Mouse (Mus musculus) forebrain, embryonic 12.5 days (tissue): ENCODE measurements around the gene Dusp10. TPM values are rescaled to one million over a fixed set of nuclear protein-coding genes. Genes with fewer than 3 reads are reported as not detected.
A peak's percentile ranks its signal among the peaks of the same experiment; 100 is the strongest.

Experiments used
- ATAC-seq: fragments of 200-750 bp; cut with Nextera tagmentation; 2 replicates; pipeline ENCODE4 v1.8.0; 2017; ENCODE audit warnings: moderate TSS enrichment; ENCODE audit not compliant: low FRiP score
- H3K27ac ChIP-seq: fragments of 300-500 bp; sonication (generic); 2 replicates; pipeline ENCODE4 v1.5.1; 2016; ENCODE audit warnings: mild to moderate bottlenecking
- H3K27me3 ChIP-seq: fragments of 300-500 bp; sonication (generic); 2 replicates; pipeline ENCODE4 v1.6.1; 2016; ENCODE audit warnings: mild to moderate bottlenecking
- H3K36me3 ChIP-seq: fragments of 300-500 bp; sonication (generic); replicated peaks from 2 replicates; pipeline ENCODE4 v1.6.1; 2016; ENCODE audit warnings: mild to moderate bottlenecking
- H3K4me1 ChIP-seq: fragments of 300-500 bp; sonication (generic); 2 replicates; pipeline ENCODE4 v1.6.1; 2016
- H3K4me2 ChIP-seq: fragments of 300-500 bp; sonication (generic); 2 replicates; pipeline ENCODE4 v1.6.1; 2016; ENCODE audit warnings: mild to moderate bottlenecking, moderate library complexity
- H3K4me3 ChIP-seq: fragments of 300-500 bp; sonication (generic); replicated peaks from 2 replicates; pipeline ENCODE4 v1.5.1; 2016; ENCODE audit warnings: mild to moderate bottlenecking
- H3K9ac ChIP-seq: fragments of 300-500 bp; sonication (generic); 2 replicates; pipeline ENCODE4 v1.6.1; 2016; ENCODE audit warnings: mild to moderate bottlenecking
- H3K9me3 ChIP-seq: fragments of 300-500 bp; sonication (generic); 2 replicates; pipeline ENCODE4 v1.6.1; 2016
- WGBS: fragments of 180-500 bp; shearing (Covaris S2); methylation state at CpG from one replicate; pipeline ENCODE4 v1.1.7; 2016; 5-methylcytosine and 5-hydroxymethylcytosine counted together
- polyA plus RNA-seq: library from polyadenylated mRNA; unstranded; fragments of >200 nt; fragmentation: Nextera tagmentation; extraction: Ambion mirVana; gene quantifications from 2 replicates; pipeline ENCODE4 v1.2.1, GENCODE M21; 2016

The Dusp10 gene
- polyA plus RNA-seq, 1 experiment from 2014 or later: 10.2 TPM

DNA sequence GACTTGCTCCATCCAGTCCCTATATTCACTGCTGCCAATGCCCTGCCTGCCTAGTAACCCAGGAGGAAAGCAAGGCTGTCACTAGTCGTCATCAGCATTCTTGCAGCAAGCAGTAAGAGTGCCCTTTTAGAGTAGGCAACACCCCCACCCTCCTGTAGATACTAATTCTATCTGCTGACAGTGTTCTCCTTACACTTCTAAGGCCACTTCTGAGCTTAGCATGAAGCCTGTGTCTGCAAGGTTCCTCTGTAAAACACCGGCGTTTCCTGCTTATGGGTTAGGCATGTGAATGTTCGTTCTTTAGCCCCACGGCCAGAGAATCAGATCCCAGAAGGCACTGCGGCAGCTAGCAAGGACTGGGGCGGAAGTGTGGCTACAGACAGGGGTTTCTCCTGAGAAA lies 51.2 kb downstream of the Dusp10 start:
- Histone ChIP-seq H3K4me2 (no peak overlapping the region), H3K4me3 (no peak overlapping the region), H3K36me3 (peaks cover 5% of the 10 kb centered on the region), H3K27ac (no peak overlapping the region), H3K9me3 (no peaks in the 10 kb centered on the region), H3K27me3 (no peaks in the 10 kb centered on the region), H3K4me1 (peaks cover 28% of the 10 kb centered on the region), H3K9ac (no peak overlapping the region)
- WGBS: 87% methylated on average over 7 of the region's 7 CpGs
- no peak for ATAC-seq

DNA sequence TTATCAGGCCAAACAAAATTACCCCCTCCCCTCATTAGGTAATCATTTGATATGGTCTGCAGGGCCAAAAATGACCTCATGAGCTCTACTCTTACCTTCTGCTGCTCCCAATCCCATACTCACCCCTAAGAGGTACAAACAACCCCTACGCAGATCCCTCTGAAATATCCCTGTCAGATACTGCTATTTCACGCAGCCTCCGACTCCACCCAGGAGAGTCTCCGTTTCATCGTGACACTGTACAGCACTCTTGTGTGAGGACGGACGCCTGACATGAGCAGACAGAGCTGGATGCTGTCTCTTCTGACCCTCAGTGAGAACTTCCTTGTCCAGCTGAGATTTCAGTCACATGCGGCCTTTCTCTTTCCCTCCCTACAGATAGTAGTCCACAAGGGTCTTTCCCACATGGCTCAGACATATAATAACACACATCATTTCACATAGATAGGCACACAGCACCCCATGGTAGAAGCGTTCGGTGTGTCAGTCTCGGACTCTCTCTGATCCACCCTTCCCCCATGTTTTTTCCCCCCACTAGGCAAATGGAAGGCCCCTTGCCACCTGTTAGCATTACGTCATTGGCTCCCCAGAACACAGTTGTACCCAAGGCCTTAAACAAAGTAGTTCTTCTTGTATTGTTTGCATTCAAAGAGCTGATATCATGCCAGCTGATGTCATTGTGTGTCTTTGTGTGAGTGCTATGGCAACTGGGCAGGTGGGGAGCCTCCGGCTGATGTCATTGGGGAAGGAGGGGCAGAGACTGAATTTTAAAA lies 52.7 kb downstream of the Dusp10 start:
- no peak overlapping the region for H3K4me3 ChIP-seq
- no peaks in the 10 kb centered on the region for H3K9me3 ChIP-seq
- H3K27me3 ChIP-seq: no peaks in the 10 kb centered on the region
- peaks cover 28% of the 10 kb centered on the region for H3K4me1 ChIP-seq
- WGBS: 52% methylated on average over 13 of the region's 13 CpGs
- H3K4me2 ChIP-seq: peak overlapping the region; percentile 29
- peak; percentile 94 for ATAC-seq
- H3K9ac ChIP-seq: no peak overlapping the region
- H3K27ac ChIP-seq: peak overlapping the region; percentile 95
- peaks cover 14% of the 10 kb centered on the region for H3K36me3 ChIP-seq

DNA sequence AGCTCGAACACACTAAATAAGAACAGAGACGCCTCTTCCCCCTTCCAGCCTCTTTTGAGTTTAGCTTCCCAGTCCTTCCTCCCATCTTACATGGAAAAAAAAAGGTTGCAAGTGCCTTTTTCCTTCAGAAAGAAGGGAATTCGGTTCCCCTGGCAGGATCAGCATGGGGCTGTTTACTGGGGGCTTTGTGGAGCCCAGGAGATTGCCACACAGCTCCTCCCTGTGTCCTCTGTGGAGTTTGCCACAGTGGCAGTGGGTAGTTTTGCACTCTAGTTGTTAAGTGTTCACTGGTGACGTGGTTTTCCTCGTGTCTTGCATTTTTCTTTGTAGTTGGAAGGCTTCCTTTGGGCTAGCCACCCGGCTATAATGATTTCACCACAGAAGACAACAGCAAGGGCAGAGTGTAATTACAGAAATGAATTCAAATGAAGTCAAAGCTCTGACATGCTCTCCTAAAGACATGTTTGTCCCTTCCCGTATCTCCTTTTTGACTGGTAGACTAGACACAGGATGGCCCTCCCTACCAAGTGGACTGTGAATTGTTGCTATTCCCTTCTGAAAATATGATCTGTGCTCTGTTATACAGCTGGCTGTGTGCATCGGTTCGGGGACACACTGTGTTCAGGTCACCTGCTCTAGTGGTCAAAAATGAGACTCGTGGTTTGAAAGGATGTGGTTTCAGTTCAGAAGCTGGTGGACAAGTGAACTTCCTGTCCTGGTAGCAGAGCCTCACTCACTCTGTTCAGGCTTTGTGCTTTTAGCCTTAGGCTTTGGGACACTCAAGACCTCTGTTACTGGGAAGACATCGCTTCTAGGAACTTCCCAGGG lies 53.6 kb downstream of the Dusp10 start:
- no peak overlapping the region for H3K4me3 ChIP-seq
- peaks cover 25% of the 10 kb centered on the region for H3K4me1 ChIP-seq
- peak overlapping the region; percentile 29 for H3K4me2 ChIP-seq
- H3K27ac ChIP-seq: peak overlapping the region; percentile 95
- ATAC-seq: peak; percentile 71; the same call in 1 of the 2 replicates
- no peaks in the 10 kb centered on the region for H3K9me3 ChIP-seq
- no peaks in the 10 kb centered on the region for H3K27me3 ChIP-seq
- H3K36me3 ChIP-seq: peaks cover 23% of the 10 kb centered on the region
- H3K9ac ChIP-seq: no peak overlapping the region
- WGBS: 41% methylated on average over 11 of the region's 11 CpGs

DNA sequence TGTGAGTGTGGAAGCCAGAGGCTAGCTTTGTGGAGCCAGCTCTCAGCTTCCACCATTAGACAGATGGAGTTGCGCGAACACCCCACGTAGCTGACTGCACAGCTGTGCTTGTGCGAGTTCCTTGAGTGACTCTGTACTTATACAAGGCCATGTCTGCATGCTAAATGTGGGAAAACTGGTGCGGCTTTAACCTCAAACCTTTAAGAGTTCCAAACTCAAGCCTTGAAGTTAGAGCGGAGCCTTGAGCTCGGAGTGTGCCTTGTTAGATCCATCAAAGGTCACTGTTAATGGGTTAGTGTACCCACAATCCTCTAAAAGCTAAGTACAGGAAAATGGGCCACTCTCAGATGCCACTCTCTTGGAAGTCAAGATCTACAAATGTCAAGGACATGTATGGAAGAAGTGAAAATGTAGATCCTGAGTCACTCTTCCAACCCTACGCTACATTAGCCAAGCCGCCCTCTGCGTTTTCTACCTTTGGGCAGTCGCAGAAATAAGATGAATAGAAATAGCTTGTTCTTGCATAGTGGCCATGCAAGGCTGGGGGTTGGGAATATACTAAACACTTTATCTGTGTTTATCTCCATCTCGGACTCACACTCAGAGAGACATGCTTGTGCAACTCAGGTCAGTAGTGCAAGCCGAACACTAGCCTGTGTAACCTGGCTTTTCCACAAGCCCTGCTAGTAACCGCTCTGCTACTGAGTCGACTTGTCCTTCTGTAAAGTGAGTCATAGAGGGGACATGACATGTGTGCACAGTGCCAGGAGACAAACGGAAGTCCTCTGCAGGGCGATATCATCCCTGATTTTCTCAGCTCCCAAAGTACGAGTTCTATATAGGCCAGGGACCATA lies 54.8 kb downstream of the Dusp10 start:
- H3K4me2 ChIP-seq: no peak overlapping the region
- no peak for ATAC-seq
- H3K9me3 ChIP-seq: no peaks in the 10 kb centered on the region
- peaks cover 25% of the 10 kb centered on the region for H3K4me1 ChIP-seq
- H3K4me3 ChIP-seq: no peak overlapping the region
- no peak overlapping the region for H3K9ac ChIP-seq
- WGBS: 94% methylated on average over 18 of the region's 18 CpGs
- peaks cover 27% of the 10 kb centered on the region for H3K36me3 ChIP-seq
- H3K27me3 ChIP-seq: no peaks in the 10 kb centered on the region
- 0 out of 2 replicates have a peak overlapping the region, but pooled peaks have one; percentile 14 for H3K27ac ChIP-seq

DNA sequence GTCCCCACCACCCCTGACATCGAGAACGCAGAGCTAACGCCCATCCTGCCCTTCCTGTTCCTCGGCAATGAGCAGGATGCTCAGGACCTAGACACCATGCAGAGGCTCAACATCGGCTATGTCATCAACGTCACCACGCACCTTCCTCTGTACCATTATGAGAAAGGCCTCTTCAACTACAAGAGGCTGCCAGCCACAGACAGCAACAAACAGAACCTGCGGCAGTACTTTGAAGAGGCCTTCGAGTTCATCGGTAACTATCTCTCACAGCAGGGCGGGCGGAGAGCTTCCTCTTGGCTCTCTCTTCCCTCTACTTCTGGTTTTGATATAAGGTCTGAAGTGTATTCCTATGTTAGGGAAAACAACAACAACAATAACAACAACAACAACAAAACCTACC lies 55.9 kb downstream of the Dusp10 start:
- H3K4me2 ChIP-seq: no peak overlapping the region
- ATAC-seq: no peak
- H3K4me1 ChIP-seq: peaks cover 25% of the 10 kb centered on the region
- no peak overlapping the region for H3K9ac ChIP-seq
- no peak overlapping the region for H3K4me3 ChIP-seq
- H3K9me3 ChIP-seq: no peaks in the 10 kb centered on the region
- H3K27ac ChIP-seq: no peak overlapping the region
- H3K27me3 ChIP-seq: no peaks in the 10 kb centered on the region
- WGBS: 96% methylated on average over 12 of the region's 12 CpGs
- peaks cover 36% of the 10 kb centered on the region for H3K36me3 ChIP-seq

DNA sequence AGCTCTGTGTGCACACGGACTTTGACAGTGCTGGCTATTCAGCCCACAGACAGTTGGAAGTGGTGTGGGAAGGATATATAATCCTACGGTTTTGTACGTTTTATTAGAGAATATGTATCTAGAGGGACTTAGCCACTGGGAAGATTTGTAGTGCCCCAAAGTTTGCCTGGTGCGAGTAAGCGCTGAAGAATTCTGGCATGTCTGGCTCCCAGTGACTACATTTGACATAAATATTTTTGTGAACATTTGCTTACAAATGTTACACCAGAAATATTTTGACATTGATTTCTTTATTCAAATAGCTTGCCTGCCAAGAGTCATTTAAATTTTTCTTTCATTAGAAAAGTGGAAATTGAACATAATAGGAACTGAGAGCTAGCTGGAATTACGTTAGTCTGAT lies 63.0 kb downstream of the Dusp10 start:
- H3K9me3 ChIP-seq: no peaks in the 10 kb centered on the region
- H3K9ac ChIP-seq: no peak overlapping the region
- H3K36me3 ChIP-seq: peaks cover 23% of the 10 kb centered on the region
- no peak for ATAC-seq
- no peak overlapping the region for H3K4me3 ChIP-seq
- WGBS: 87% methylated on average over 6 of the region's 6 CpGs
- no peak overlapping the region for H3K4me2 ChIP-seq
- H3K27ac ChIP-seq: no peak overlapping the region
- H3K27me3 ChIP-seq: no peaks in the 10 kb centered on the region
- no peaks in the 10 kb centered on the region for H3K4me1 ChIP-seq

DNA sequence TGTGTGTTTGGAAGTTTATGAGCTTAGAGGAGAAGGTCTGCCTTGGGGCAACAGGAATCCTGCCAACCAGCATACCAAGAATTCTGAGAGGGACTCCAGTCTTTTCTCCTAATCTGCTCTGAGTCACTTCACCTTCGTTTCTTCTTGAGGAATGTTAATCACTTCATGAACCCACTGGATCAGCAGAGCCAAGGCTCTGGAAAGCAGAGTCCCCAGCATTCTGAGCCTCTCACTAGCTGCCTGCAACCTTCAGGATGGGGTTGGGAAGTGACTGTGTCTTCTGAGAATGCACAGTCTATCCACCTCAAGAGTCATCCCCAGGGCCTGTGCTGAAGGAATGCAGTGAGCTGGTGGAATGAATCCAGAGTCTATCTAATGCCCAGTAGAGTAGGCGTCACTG lies 63.7 kb downstream of the Dusp10 start:
- Histone ChIP-seq H3K4me1 (no peaks in the 10 kb centered on the region), H3K9ac (no peak overlapping the region), H3K4me2 (no peak overlapping the region), H3K36me3 (peaks cover 16% of the 10 kb centered on the region), H3K27ac (no peak overlapping the region), H3K9me3 (no peaks in the 10 kb centered on the region), H3K27me3 (no peaks in the 10 kb centered on the region), H3K4me3 (no peak overlapping the region)
- WGBS: 57% methylated on average over 2 of the region's 2 CpGs
- ATAC-seq: no peak

DNA sequence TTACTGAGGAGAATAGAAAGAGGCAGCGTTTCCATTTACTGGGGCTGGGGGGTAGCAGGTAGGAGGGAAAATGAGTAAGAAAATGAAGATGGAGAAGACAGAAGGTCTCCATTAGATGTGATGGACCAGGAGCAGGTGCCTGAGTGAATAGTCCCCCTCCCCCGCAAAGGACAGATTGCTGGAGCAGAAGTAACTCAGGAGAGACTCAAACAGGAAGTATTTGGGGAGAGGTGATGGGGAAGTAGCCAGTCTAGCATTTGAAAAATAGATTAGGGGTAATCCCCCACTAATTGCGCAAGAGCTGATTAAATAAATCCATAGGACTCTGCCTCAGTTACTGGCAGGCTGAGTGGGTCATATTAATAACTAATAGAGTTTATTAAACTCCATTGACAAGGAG lies 66.2 kb downstream of the Dusp10 start:
- Histone ChIP-seq H3K9me3 (no peaks in the 10 kb centered on the region), H3K27ac (no peak overlapping the region), H3K9ac (no peak overlapping the region), H3K27me3 (no peaks in the 10 kb centered on the region), H3K4me1 (no peaks in the 10 kb centered on the region), H3K36me3 (peaks cover 1% of the 10 kb centered on the region), H3K4me2 (no peak overlapping the region), H3K4me3 (no peak overlapping the region)
- ATAC-seq: no peak
- WGBS: 94% methylated on average over 3 of the region's 3 CpGs

DNA sequence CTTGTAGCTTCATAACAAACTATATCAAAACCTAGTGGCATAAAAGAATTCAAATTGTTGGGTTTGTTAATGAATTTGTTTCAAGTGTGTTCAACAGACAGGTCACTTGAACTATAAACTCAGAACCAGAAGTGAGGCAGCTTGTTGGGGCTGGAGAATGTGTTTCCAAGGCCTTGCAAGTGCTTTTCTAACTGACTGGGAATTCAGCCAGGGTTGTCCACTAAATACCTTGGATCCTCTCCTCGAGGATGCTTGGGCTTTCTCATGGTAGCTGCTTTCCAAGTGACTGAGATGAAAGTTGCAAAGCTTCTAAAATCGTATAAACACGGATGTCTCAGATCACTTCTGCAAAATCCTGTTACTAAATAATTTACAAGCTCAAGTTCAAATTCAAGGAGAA lies 69.6 kb downstream of the Dusp10 start:
- Histone ChIP-seq H3K9ac (no peak overlapping the region), H3K4me2 (no peak overlapping the region), H3K27ac (no peak overlapping the region), H3K4me3 (no peak overlapping the region), H3K36me3 (no peaks in the 10 kb centered on the region), H3K27me3 (no peaks in the 10 kb centered on the region), H3K4me1 (no peaks in the 10 kb centered on the region), H3K9me3 (no peaks in the 10 kb centered on the region)
- ATAC-seq: no peak
- 84% methylated on average over 3 of the region's 3 CpGs for WGBS

DNA sequence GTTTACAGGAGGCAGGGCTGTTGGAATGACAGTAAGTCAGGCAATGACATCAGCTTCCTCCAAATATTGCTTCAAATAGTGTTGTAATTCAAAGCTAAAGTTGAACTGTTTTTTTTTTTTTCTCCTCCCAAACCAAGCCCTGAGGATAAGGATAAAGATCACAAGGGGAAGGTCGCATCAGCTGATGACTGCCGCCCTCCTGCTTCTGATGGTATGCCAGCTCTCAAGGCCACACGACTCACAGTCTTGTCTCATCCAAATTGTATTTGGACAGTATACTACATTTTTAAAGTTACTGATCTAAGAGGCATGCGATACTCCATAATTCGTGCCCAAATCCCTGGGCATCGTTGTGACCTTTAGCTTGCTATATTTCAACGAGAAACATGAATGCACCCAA lies 70.1 kb downstream of the Dusp10 start:
- no peak for ATAC-seq
- 88% methylated on average over 7 of the region's 7 CpGs for WGBS

DNA sequence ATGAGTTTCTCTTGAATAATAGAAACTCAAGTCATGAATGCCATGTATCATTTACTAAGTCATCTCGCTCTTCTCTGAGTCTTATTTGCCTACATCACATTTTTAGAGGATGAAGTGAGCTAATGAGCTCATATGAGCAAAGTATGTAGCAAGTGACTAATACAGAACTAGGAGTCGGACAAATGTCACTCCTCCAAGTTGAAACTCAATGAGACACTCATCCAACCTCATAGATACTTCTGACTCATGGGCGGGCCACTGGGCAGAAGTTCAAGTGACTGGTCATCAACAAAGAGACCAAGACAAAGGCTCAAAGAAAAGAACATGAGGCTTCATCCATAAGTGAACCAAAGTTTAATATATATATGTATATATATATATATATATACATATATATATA lies 71.9 kb downstream of the Dusp10 start:
- Histone ChIP-seq H3K27ac (no peak overlapping the region), H3K4me3 (no peak overlapping the region), H3K4me2 (no peak overlapping the region), H3K27me3 (no peaks in the 10 kb centered on the region), H3K9ac (no peak overlapping the region), H3K36me3 (no peaks in the 10 kb centered on the region), H3K4me1 (no peaks in the 10 kb centered on the region), H3K9me3 (no peaks in the 10 kb centered on the region)
- ATAC-seq: no peak
- 89% methylated on average over 3 of the region's 3 CpGs for WGBS

More for the DNA sequence above, 70.1 kb downstream of the Dusp10 start:
- Histone ChIP-seq H3K9ac (no peak overlapping the region), H3K4me1 (no peaks in the 10 kb centered on the region), H3K4me3 (no peak overlapping the region), H3K36me3 (no peaks in the 10 kb centered on the region), H3K27me3 (no peaks in the 10 kb centered on the region), H3K9me3 (no peaks in the 10 kb centered on the region), H3K27ac (no peak overlapping the region), H3K4me2 (no peak overlapping the region)

DNA sequence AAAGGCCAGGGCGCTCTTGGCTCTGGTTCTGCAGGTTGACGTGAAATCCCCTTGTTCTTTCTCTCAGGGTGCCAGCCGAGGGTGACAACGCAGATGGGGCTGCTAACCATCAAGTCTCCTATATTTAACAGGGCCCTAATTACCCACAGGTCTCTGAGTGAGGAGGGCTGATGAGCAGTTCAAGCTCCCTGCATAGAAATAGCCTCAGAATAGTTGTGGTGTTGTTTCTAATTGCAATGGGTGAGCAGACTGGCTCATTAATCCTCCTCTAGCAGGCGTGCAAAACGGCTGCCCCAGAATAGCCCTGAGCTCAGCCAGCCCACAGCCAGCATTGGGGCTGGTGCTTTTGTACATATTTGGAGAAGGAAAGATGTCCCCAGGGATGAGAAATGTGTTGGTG lies 77.4 kb downstream of the Dusp10 start:
- Histone ChIP-seq H3K4me1 (peaks cover 7% of the 10 kb centered on the region; the same call in 1 of the 2 replicates), H3K9ac (no peak overlapping the region), H3K27me3 (no peaks in the 10 kb centered on the region), H3K27ac (0 out of 2 replicates have a peak overlapping the region, but pooled peaks have one; percentile 46), H3K36me3 (no peaks in the 10 kb centered on the region), H3K4me3 (no peak overlapping the region), H3K4me2 (no peak overlapping the region), H3K9me3 (no peaks in the 10 kb centered on the region)
- ATAC-seq: peak; percentile 82
- WGBS: 44% methylated on average over 6 of the region's 6 CpGs
